Mouse (Mus musculus) cerebellum, postnatal 36 days (tissue): ENCODE results near the gene Coro1b.

Experiments
- DNase-seq, 2 experiments: peaks; one replicate each; pipeline ENCODE4 v3.0.0; 2021 to 2022; ENCODE audit warnings: mixed read lengths in 2 of 2

Gene Coro1b

DNA sequence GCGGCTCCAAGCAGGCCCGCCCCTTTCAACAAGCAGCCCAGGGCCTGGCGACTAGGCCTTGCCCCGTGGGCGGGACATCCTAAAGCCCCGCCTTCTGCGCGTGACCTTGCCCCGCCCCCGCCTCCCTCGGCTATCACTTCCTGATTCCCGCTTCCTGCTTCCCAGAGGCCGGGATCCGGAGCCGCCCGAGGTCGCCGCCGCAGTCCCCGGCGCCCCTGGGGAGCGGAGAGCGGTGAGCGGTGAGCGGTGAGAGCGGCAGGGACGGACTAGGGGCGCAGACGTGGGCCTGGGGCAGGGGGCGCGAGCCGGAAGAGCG, at the start of gene Coro1b:
Gene Coro1b (plus strand): TSS at position 129 of the 316 bp plus-strand sequence.
- DNase-seq, result peak; percentile 95 to 97

DNA sequence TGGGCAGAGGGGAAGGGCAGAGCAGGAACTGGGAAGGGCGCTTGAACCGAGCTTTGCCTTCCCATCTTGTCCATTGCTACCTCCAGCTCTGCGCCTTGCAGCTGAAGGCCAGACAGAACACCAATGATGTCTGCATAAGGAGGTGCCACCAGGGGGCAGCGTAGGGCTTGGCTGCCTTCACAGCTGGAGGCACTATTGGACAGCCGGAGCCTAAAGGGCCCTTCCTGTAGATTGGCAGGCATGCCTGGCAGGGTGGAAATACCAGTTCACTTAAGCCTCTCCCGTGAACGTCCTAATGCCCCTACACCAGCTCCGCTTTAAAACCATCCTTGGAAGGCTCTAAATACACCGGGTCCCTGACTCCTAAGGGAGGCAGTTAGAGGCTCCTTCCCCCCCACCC, 49.4 kb upstream of the Coro1b start:
- DNase-seq, result peak; percentile 93 to 96

DNA sequence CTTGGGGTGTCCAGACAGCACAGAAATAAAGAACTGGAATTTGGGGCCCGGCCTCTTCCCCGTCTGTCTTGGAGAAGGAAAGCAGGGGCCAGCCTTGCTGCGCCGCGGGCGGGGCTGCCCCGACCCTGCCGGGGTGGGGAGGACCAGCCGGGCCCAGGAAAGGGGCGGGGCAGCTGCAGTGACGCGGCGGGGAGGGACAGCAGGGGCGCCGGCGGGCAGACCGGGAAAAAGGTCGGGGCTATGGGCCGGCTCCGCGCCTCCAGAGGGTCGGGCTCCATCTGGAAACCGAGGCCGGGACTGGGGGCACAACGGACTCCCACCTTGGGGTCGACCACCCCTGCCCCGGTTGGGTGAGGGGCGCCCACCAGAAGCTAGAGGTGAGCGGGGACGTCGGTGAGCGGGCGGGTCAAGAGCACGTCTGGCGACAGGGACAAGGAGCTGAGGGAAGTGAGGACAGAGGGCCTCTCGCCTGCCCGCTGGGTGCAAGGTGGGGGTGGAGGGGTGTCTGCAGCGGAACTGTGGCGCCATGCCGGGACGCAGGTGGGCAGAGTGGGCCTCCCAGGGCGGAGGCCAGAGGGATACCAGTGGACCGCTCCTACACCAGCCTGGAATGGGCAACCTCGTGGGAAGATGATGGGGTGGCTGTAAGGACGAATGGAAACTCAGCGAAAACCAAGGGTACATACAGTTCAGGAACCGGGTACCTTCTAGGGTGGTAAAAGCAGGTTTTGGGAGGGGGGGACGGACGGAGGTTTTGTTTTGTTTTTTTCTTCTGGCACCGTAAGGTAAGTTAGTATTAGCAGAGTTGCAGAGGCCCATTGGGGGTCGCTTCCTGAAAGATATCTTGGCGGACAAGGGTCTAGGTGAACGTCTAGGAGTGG, 48.3 kb upstream of the Coro1b start, which contains the start of gene Pitpnm1:
Gene Pitpnm1 (plus strand): TSS at position 162 of the 881 bp plus-strand sequence.
- peak; percentile 60 to 69 for DNase-seq

DNA sequence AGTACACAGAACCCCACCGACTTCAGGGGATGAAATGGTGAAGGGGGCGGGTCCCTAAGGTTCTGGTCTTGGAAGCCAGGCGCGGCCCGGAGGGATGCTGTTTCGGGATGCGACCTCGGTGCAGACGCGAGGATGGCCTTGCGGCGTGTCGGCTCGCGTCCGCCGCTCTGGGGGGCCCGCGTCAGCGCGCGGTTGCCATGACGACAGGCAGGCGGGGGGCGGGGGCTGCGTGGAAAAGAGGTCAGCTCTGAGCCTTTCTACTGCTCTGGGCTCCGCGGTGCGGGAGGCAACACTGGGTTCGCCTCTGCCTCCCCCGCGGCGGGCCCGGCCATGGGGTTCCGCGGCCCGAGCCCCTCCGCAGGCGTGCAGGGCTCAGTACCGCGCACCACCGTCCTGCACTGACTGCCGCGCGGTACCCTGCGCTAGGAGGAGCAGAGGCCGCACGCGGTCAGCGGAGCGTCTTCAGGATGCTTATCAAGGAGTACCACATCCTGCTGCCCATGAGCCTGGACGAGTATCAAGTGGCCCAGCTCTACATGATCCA, 47.6 kb upstream of the Coro1b start:
- DNase-seq, result peak; percentile 81 to 84

DNA sequence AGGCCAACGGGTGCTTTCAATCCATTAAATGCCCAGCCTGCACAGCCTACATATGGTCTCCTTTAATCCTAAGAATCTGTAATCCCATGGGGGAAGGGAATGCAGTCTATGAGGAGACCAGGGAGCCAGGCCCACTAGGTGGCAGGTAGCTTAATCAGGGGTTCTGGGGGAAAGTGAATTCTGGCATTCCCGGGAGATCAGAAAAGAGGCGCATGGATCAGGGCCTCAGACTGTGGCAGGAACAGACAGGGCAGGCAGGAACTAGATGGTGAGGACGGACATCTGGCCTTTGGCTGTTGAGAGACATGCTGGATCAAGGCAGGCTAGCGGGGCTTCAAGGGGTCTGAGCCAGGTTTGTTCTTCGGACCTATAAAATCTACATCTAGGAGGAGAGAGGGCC, 47.0 kb upstream of the Coro1b start:
- no peak for DNase-seq

DNA sequence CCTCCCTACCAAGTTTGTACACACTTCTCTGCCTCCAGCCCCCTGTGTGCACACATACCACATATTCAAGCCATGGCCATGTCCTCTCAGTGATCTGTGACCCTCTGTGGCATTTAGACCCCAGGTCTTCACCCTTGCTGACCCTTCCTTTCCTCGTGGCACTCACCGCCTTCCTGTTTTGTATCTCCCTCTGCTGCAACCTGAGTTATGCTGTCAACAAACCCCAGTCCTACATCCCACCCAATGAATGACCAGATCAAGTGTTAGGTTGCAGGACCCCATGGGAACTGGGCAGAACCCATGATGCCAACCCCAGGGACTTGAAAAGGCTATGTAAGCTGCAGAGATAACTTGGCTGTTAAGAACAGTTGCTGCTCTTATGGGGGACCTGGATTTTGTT, 46.4 kb upstream of the Coro1b start:
- no peak for DNase-seq

DNA sequence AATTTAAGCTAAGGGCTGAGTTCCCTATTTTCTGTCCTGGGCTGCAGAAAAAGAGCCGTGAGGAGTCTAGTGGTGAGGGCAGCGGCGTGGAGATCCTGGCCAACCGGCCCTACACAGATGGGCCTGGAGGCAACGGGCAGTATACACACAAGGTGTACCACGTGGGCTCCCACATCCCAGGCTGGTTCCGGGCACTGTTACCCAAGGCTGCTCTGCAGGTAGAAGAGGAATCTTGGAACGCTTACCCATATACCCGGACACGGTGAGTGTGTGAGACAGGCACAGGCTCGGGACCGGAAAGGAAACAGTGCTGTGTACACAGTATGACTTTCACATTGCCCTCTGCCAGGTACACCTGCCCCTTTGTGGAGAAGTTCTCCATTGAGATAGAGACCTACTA, 45.8 kb upstream of the Coro1b start:
- peak; percentile 74 to 75 for DNase-seq

DNA sequence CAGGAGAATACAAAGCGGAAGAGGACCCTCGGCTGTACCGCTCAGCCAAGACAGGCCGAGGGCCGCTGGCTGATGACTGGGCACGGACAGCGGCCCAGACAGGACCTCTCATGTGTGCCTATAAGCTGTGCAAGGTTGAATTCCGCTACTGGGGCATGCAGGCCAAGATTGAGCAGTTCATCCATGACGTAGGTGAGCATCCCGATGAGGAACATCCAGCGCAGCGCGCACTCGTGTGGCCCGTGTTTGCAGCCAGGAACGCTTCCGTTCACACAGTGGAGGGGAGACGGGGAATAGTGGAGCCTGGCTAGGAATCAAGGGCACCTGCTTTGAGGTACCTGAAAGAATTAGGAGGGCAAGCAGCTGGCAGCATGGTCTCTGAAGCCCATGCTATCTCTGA, 45.1 kb upstream of the Coro1b start:
- DNase-seq, result no peak

DNA sequence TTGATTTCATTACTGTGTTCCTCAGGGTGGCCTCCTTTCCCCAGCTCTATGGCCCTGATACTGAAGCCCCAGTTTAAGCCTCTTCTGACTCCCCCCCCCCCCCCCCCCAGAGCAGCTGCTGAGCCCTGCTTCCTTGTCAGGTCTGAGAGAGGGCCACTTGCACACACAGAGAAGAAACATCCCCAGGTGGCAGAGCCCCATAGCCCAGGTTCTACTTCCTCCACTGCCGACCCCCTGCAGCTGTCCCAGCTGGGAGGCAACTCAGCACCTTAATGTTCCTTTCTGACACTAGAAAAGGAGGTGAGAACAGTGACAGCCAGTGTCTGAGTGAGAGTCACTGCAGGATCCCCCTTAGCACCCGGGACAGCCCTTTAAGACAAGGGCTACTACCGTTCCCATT, 44.6 kb upstream of the Coro1b start:
- DNase-seq, result no peak

DNA sequence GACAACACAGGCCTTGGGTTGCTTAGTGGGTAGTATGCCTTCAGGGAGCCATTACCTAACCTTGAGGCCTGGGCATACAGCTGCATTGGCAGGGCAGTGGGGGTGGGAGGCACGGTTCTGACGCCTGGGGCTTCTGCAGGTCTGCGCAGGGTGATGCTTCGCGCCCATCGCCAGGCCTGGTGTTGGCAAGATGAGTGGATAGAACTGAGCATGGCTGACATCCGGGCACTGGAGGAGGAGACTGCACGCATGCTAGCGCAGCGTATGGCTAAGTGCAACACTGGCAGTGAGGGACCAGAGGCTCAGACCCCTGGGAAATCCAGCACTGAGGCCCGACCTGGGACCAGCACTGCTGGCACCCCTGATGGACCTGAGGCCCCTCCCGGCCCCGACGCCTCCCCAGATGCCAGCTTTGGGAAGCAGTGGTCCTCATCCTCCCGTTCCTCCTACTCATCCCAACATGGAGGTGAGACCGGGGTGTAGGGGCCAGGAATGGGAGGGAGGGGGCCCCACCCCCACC, 43.7 kb upstream of the Coro1b start:
- no peak for DNase-seq

DNA sequence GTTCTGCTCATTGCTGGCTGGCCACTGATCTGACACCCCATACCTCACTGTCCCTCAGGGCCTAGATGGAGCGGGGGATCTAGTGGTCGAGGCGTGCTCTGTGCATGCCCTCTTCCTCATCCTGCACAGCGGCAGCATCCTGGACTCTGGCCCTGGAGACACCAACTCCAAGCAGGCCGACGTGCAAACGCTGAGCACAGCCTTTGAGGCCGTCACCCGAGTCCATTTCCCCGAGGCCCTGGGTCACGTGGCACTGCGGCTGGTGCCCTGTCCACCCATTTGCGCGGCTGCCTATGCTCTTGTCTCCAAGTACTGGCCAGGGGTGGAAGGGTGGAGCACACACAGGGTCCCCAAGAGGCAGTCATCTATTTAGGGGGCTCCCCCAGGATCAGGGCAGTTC, 41.8 kb upstream of the Coro1b start:
- no peak for DNase-seq

DNA sequence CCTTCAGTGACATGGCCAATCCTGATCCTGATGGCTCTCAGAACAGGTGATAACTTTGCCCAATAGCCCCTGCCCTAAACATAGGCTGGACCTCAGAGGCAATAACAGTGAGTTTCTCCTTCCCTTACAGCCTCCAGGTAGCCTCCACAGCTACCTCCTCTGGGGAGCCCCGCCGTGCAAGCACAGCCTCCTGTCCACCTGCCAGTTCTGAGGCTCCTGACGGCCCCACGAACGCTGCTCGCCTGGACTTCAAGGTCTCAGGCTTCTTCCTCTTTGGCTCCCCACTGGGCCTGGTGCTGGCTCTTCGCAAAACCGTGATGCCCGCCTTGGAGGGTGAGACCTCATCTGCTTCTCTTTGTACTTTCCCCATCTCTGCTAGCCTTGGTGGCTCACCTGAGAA, 39.9 kb upstream of the Coro1b start:
- no peak for DNase-seq

DNA sequence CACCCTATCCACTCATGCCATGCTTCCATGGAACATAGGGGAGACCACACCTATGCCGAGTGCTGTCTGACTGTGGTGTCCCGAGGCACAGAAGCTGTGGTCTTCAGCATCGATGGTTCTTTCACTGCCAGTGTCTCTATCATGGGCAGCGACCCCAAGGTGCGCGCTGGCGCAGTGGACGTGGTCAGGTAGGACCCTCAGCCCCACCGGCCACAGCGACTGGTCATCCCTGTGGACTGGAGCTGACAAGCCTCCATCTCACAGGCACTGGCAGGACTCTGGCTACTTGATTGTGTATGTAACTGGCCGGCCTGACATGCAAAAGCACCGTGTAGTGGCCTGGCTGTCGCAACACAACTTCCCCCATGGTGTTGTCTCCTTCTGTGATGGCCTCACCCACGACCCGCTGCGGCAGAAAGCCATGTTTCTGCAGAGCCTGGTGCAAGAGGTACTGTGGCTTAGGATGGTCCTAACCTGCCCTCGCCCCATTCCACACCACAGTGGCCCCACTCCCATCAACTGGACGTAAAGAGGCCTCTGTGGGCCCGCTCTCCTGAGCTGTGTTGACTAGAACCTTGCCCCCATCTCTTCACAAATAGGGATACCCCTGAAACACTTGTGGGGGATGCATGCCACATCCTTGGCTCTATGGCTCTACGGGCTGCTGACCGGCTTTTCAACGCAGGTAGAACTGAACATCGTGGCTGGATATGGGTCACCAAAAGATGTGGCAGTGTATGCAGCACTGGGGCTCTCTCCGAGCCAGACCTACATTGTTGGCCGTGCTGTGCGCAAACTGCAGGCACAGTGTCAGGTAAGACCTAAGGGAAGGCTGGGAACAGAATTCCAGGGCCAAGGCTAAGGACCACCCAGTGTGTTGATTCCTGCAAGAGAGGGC, 36.1 kb upstream of the Coro1b start:
- no peak for DNase-seq

DNA sequence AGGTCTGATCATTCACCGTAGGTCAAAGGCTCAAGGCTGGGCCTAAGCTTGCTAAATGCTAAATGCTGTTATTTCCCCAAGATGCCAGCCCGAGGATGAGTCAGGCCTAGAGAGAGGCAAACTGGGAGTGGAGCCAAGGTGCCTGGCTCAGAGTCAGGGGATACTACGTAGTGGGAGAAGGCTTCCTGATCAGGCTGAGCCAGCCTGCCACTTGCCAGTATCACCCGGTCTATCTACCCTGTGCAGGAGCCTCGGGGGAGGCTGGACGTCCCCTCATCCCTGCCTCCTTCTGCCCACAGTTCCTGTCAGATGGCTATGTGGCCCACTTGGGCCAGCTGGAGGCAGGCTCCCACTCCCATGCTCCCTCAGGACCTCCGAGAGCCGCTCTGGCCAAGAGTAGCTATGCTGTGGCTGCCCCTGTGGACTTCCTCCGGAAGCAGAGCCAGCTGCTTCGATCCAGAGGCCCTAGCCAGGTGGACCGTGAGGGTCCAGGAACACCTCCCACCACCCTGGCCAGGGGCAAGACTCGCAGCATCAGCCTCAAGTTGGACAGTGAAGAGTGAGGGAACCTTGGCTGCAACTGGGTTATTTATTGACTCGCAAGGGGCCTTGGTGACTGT, 35.1 kb upstream of the Coro1b start:
- DNase-seq, result peak; percentile 98

DNA sequence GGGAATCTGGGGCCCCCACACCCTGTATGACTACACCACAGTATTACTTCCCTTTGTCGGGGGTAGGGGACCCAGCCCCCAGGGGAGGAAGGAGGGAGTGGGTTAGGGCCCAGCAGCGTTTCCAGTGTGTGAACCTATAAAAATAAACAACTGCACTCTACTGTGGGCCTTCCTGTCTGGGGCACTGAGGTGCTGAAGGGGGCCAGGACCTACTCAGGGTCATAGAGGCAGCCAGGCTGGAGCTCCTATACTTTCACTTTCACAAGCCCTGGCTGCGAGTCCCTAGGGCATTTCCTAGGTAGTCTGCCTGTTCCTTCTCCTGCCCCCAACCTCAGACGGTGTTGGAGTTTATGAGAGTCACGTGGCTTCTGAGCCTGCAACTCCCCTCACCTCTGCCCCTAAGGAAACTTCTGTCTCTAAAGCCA, 34.6 kb upstream of the Coro1b start:
- peak in 1 of 2 experiments; percentile 18 for DNase-seq

DNA sequence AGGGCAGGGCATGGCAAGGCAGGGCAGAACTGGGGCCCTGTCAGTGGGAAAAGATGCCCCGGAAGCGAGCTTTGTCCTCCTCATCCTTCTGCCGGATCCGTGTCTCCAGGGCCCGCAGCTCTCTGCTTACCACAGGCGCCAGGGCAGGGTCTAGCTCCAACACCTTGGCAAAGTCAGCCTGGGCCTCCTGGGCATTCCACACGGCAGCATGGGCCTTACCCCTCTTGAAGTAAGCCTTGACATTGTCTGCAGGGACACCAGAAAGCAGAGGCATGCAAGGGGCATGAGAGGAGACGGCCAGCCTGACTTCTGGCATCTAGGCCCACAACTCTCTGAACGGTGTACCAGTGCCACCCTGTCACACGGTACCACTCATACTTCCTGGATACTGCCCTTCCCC, 33.9 kb upstream of the Coro1b start:
- no peak for DNase-seq

DNA sequence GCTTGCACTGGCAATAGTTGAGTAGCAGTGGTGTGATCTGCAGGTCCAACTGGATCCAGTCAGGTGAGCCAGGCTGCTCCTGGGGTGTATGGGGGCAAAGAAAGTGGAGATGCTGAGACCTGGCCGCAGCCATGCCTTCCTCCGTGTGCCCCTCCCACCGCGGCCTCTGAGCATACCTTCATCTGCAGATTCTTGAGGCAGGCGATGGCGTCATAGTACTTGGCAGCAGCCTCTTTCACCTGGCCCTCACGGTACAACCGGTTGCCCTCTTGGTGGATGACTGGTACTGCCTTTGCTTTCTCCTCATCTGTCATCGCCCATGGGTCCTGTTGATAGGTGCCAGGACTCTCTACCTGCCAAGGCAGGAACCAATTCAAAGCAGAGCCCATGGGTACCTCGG, 33.3 kb upstream of the Coro1b start:
- DNase-seq, result no peak

DNA sequence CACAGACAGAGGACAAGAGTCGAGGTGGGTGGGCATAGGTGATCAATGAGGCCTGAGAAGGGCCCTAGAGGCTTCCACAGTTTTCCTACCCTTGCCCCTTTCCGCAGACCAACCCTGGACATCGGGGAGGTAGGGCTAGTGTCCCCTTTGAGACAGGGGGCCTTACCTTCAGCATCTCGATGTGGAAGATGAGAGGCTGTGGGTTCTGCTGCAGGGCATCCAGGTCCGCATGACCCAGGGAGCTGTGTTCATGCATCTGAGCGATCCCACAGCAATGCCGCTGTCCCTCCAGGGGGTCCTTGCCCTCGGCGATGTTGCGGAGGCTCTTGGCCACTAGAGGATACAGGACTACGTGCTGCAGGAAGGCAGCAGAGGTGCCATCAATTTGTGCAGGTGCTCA, 32.6 kb upstream of the Coro1b start:
- DNase-seq, result no peak

DNA sequence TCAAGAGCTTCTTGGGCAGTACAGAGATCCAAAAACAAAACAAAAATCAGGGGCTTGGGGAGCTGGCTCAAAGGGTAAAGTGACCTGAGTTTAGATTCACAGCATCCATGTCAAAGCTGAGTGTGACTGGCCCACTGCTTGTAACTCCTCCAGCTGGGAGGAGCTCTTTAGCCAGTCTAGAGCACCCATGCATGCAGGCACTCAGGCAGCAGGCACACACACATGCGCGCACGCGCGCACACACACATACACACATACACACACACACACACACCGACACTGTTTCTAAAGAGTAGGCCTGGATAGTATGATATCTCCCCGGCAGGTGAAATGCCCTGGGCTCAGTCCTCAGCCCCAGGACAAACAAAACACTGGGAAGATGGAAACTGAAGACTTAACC, 31.4 kb upstream of the Coro1b start:
- DNase-seq, result no peak

DNA sequence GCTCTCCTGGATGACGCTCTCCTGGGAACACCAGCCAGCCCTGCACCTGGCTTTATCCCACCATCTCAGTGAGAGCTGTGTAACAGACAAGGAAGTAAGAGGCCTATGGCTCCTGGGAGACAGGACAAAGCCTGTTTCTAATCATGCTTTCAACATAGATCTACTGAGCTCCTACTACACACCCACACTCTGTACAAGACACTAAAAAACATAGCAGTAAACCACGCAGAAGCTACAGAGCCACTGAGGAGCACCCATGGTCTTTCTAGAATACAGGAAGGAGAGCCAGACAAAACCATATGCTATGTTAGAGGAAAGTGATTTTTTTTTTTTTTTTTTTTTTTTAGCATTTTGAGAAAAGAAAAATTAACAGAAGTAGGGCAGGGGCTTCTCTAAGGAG, 30.1 kb upstream of the Coro1b start:
- no peak for DNase-seq

DNA sequence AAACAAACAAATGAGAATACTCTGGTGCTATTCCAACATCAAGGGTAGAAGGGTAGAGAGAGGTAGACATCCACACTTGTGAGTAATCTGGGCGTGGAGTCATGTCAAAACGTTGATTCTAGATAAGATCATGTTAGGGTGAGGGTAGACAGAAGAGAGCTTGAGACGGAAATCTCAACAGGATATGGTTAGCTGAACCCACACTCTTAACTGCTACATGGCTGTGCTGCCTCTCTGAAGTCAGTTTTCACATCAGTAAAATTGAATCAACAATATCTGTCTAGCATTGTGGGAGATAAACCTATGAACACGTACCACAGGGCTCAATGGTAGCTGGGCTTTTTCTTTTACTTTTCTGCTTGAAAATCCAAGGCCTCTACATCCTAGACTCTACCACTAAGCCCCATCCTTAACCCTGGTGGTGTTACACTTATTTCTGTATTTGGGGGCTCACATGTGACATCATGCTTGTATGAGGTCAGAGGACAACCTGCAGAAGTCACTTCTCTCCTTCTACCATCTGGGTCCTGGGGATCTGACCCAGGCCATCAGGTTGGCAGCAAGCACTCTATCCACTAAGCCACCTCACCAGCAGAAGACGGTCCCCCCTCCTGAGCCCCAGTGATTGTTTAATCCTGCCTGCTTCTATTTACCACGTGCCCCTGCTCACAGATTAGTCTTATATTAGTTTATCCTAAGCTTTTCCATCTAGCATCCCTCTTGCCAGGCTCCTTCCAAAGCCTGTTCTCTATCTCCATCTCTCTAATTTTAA, 28.5 kb upstream of the Coro1b start:
- DNase-seq, result no peak

DNA sequence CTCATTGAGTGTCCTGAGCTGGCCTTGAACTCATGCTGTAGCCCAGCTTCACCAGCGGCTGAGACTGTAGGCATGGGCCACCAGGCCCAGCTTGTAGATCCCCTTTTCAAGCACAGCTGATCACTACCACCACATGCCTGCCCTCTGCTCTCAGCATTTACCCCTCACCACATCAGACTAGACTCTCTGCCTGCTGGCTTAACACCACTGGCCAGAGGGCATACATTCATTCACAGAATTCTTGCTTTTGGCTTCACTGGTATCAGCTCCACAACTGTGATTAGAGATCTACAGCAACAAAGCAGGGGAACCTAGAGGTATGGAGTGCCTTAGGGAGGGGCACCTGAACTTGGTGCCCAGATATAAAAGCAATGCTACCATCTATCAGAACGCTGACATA, 27.9 kb upstream of the Coro1b start:
- no peak for DNase-seq
